Mouse (Mus musculus) neural tube, embryonic 13.5 days (tissue): ENCODE measurements around the gene Txnrd2. TPM values are rescaled to one million over a fixed set of nuclear protein-coding genes. Genes with fewer than 3 reads are reported as not detected.
A peak's percentile ranks its signal among the peaks of the same experiment; 100 is the strongest.

Experiments
- ATAC-seq: fragments of 200-750 bp; cut with Nextera tagmentation; 2 replicates; pipeline ENCODE4 v1.8.0; 2017; ENCODE audit warnings: low read depth, mild to moderate bottlenecking, moderate TSS enrichment, moderate library complexity
- H3K27ac ChIP-seq: fragments of 300-500 bp; sonication (generic); replicated peaks from 2 replicates; pipeline ENCODE4 v1.5.1; 2015; ENCODE audit warnings: moderate library complexity, mild to moderate bottlenecking, inconsistent platforms
- H3K27me3 ChIP-seq: fragments of 300-500 bp; sonication (generic); 2 replicates; pipeline ENCODE4 v1.6.1; 2015; ENCODE audit warnings: mild to moderate bottlenecking, inconsistent platforms
- H3K36me3 ChIP-seq: fragments of 300-500 bp; sonication (generic); 2 replicates; pipeline ENCODE4 v1.6.1; 2015; ENCODE audit warnings: mild to moderate bottlenecking, inconsistent platforms
- H3K4me1 ChIP-seq: fragments of 300-500 bp; sonication (generic); replicated peaks from 2 replicates; pipeline ENCODE4 v1.6.1; 2015; ENCODE audit warnings: inconsistent platforms
- H3K4me2 ChIP-seq: fragments of 300-500 bp; sonication (generic); 2 replicates; pipeline ENCODE4 v1.6.1; 2015; ENCODE audit warnings: inconsistent platforms, mild to moderate bottlenecking, moderate library complexity
- H3K4me3 ChIP-seq: fragments of 300-500 bp; sonication (generic); 2 replicates; pipeline ENCODE4 v1.5.1; 2015; ENCODE audit warnings: mild to moderate bottlenecking, inconsistent platforms
- H3K9ac ChIP-seq: fragments of 300-500 bp; sonication (generic); 2 replicates; pipeline ENCODE4 v1.6.1; 2015; ENCODE audit warnings: moderate library complexity, mild to moderate bottlenecking, inconsistent platforms
- H3K9me3 ChIP-seq: fragments of 300-500 bp; sonication (generic); 2 replicates; pipeline ENCODE4 v1.6.1; 2016; ENCODE audit warnings: inconsistent platforms
- WGBS: fragments of 180-500 bp; shearing (Covaris S2); methylation state at CpG from one replicate; pipeline ENCODE4 v1.1.7; 2015; 5-methylcytosine and 5-hydroxymethylcytosine counted together
- polyA plus RNA-seq: library from polyadenylated mRNA; unstranded; fragments of >200 nt; fragmentation: Nextera tagmentation; extraction: Ambion mirVana; gene quantifications from 2 replicates; pipeline ENCODE4 v1.2.1, GENCODE M21; 2015

Txnrd2 gene
- 20.3 and 22.8 TPM in 2 replicates for polyA plus RNA-seq

GRCm38 (mm10) chr16:18426215-18426791 is at the start of gene Txnrd2:
Gene Txnrd2, plus strand, starts transcription at chr16:18426384.
- Histone ChIP-seq H3K4me2 (peak within 1 kb of the TSS; percentile 79), H3K9me3 (no peaks in the 10 kb centered on the region), H3K4me3 (peak within 1 kb of the TSS; percentile 75), H3K9ac (peak within 1 kb of the TSS; percentile 87), H3K36me3 (peaks cover 20% of the 10 kb centered on the region), H3K27ac (peak within 1 kb of the TSS; percentile 70), H3K27me3 (no peaks in the 10 kb centered on the region), H3K4me1 (peaks cover 37% of the 10 kb centered on the region)
- ATAC-seq = peak; percentile 83
- 2% methylated on average over 50 of the region's 52 CpGs for WGBS

- peaks cover under 1% of the 10 kb centered on the region for H3K36me3 ChIP-seq
- H3K4me2 ChIP-seq = no peak overlapping the region
- WGBS = 21% methylated on average over 3 of the region's 3 CpGs
- H3K27ac ChIP-seq = no peak overlapping the region; the same call in 1 of the 2 replicates
- no peak for ATAC-seq
- no peaks in the 10 kb centered on the region for H3K27me3 ChIP-seq
- H3K9ac ChIP-seq = 0 out of 2 replicates have a peak overlapping the region, but pooled peaks have one; percentile 26
- H3K9me3 ChIP-seq = no peaks in the 10 kb centered on the region
- H3K4me1 ChIP-seq = peaks cover 52% of the 10 kb centered on the region
- no peak overlapping the region for H3K4me3 ChIP-seq
Observed at GRCm38 (mm10) chr16:18377203-18377602, 49.0 kb upstream of the Txnrd2 start.

GRCm38 (mm10) chr16:18378489-18378888 is 47.7 kb upstream of the Txnrd2 start:
- Histone ChIP-seq H3K9ac (no peak overlapping the region), H3K27me3 (no peaks in the 10 kb centered on the region), H3K4me1 (peaks cover 65% of the 10 kb centered on the region), H3K36me3 (no peaks in the 10 kb centered on the region), H3K9me3 (no peaks in the 10 kb centered on the region), H3K27ac (0 out of 2 replicates have a peak overlapping the region, but pooled peaks have one; percentile 91), H3K4me2 (no peak overlapping the region), H3K4me3 (no peak overlapping the region)
- ATAC-seq = no peak
- 24% methylated on average over 1 of the region's 1 CpGs for WGBS

- 67% methylated on average over 8 of the region's 8 CpGs for WGBS
- peaks cover 75% of the 10 kb centered on the region for H3K4me1 ChIP-seq
- no peak; the same call in 1 of the 2 replicates for ATAC-seq
- H3K4me3 ChIP-seq = no peak overlapping the region
- H3K27me3 ChIP-seq = no peaks in the 10 kb centered on the region
- H3K9ac ChIP-seq = 0 out of 2 replicates have a peak overlapping the region, but pooled peaks have one; percentile 22
- H3K27ac ChIP-seq = peak overlapping the region; percentile 91
- H3K36me3 ChIP-seq = no peaks in the 10 kb centered on the region
- H3K9me3 ChIP-seq = no peaks in the 10 kb centered on the region
- no peak overlapping the region for H3K4me2 ChIP-seq
Observed at GRCm38 (mm10) chr16:18379338-18380001, 46.7 kb upstream of the Txnrd2 start.

GRCm38 (mm10) chr16:18380495-18381063 is 45.6 kb upstream of the Txnrd2 start:
- no peak overlapping the region for H3K4me2 ChIP-seq
- no peaks in the 10 kb centered on the region for H3K9me3 ChIP-seq
- no peaks in the 10 kb centered on the region for H3K27me3 ChIP-seq
- H3K4me1 ChIP-seq = peaks cover 86% of the 10 kb centered on the region
- ATAC-seq = peak; percentile 68
- H3K9ac ChIP-seq = 0 out of 2 replicates have a peak overlapping the region, but pooled peaks have one; percentile 6
- 11% methylated on average over 6 of the region's 6 CpGs for WGBS
- H3K4me3 ChIP-seq = no peak overlapping the region
- no peaks in the 10 kb centered on the region for H3K36me3 ChIP-seq
- H3K27ac ChIP-seq = peak overlapping the region; percentile 91

GRCm38 (mm10) chr16:18381621-18382258 is 44.4 kb upstream of the Txnrd2 start:
- 44% methylated on average over 6 of the region's 6 CpGs for WGBS
- peak overlapping the region; percentile 45 for H3K9ac ChIP-seq
- no peak overlapping the region for H3K4me2 ChIP-seq
- peak overlapping the region; percentile 91 for H3K27ac ChIP-seq
- ATAC-seq = peak; percentile 28; the same call in 1 of the 2 replicates
- no peak overlapping the region for H3K4me3 ChIP-seq
- no peaks in the 10 kb centered on the region for H3K9me3 ChIP-seq
- H3K36me3 ChIP-seq = no peaks in the 10 kb centered on the region
- no peaks in the 10 kb centered on the region for H3K27me3 ChIP-seq
- peaks cover 95% of the 10 kb centered on the region for H3K4me1 ChIP-seq

GRCm38 (mm10) chr16:18383045-18383726 is 43.0 kb upstream of the Txnrd2 start:
- H3K4me1 ChIP-seq = peaks cover 97% of the 10 kb centered on the region
- peak overlapping the region; percentile 54 for H3K27ac ChIP-seq
- H3K4me3 ChIP-seq = no peak overlapping the region
- H3K9me3 ChIP-seq = no peaks in the 10 kb centered on the region
- H3K27me3 ChIP-seq = no peaks in the 10 kb centered on the region
- WGBS = 74% methylated on average over 9 of the region's 9 CpGs
- H3K36me3 ChIP-seq = no peaks in the 10 kb centered on the region
- ATAC-seq = no peak
- no peak overlapping the region for H3K9ac ChIP-seq
- no peak overlapping the region for H3K4me2 ChIP-seq

- H3K9me3 ChIP-seq = no peaks in the 10 kb centered on the region
- no peak overlapping the region for H3K9ac ChIP-seq
- no peak for ATAC-seq
- H3K27me3 ChIP-seq = no peaks in the 10 kb centered on the region
- H3K4me1 ChIP-seq = peaks cover 98% of the 10 kb centered on the region
- 10% methylated on average over 3 of the region's 3 CpGs for WGBS
- H3K27ac ChIP-seq = peak overlapping the region; percentile 54
- no peak overlapping the region for H3K4me2 ChIP-seq
- H3K36me3 ChIP-seq = no peaks in the 10 kb centered on the region
- no peak overlapping the region for H3K4me3 ChIP-seq
Observed at GRCm38 (mm10) chr16:18383756-18384155, 42.4 kb upstream of the Txnrd2 start.

- H3K4me3 ChIP-seq = no peak overlapping the region
- ATAC-seq = no peak
- 59% methylated on average over 7 of the region's 7 CpGs for WGBS
Observed at GRCm38 (mm10) chr16:18384211-18384610, 42.0 kb upstream of the Txnrd2 start.

GRCm38 (mm10) chr16:18384659-18385058 is 41.5 kb upstream of the Txnrd2 start:
- no peaks in the 10 kb centered on the region for H3K9me3 ChIP-seq
- WGBS = 52% methylated on average over 8 of the region's 8 CpGs
- peak overlapping the region; percentile 54; the same call in 1 of the 2 replicates for H3K27ac ChIP-seq
- no peak overlapping the region for H3K4me3 ChIP-seq
- peaks cover 98% of the 10 kb centered on the region for H3K4me1 ChIP-seq
- H3K9ac ChIP-seq = peak overlapping the region; percentile 12; the same call in 1 of the 2 replicates
- H3K36me3 ChIP-seq = no peaks in the 10 kb centered on the region
- H3K27me3 ChIP-seq = no peaks in the 10 kb centered on the region
- no peak for ATAC-seq
- H3K4me2 ChIP-seq = no peak overlapping the region

More at GRCm38 (mm10) chr16:18384211-18384610, 42.0 kb upstream of the Txnrd2 start:
- Histone ChIP-seq H3K27ac (peak overlapping the region; percentile 54), H3K9ac (peak overlapping the region; percentile 12; the same call in 1 of the 2 replicates), H3K4me2 (no peak overlapping the region), H3K27me3 (no peaks in the 10 kb centered on the region), H3K9me3 (no peaks in the 10 kb centered on the region), H3K36me3 (no peaks in the 10 kb centered on the region), H3K4me1 (peaks cover 98% of the 10 kb centered on the region)

GRCm38 (mm10) chr16:18385411-18385810 is 40.8 kb upstream of the Txnrd2 start:
- H3K4me3 ChIP-seq = no peak overlapping the region
- no peaks in the 10 kb centered on the region for H3K36me3 ChIP-seq
- ATAC-seq = no peak
- no peak overlapping the region for H3K9ac ChIP-seq
- H3K4me2 ChIP-seq = no peak overlapping the region
- H3K9me3 ChIP-seq = no peaks in the 10 kb centered on the region
- WGBS = 70% methylated on average over 5 of the region's 5 CpGs
- no peaks in the 10 kb centered on the region for H3K27me3 ChIP-seq
- H3K4me1 ChIP-seq = peaks cover 98% of the 10 kb centered on the region
- H3K27ac ChIP-seq = no peak overlapping the region
